Mouse (Mus musculus) gastrocnemius, adult 2 months (tissue): ENCODE results near the gene Cdh13. TPM values are rescaled to one million over a fixed set of nuclear protein-coding genes. Genes with fewer than 3 reads are reported as not detected.
A peak's percentile ranks its signal among the peaks of the same experiment; 100 is the strongest.

Experiments used
- DNase-seq: peaks from one replicate; pipeline ENCODE4 v3.0.0; 2022
- H3K27ac ChIP-seq: fragments of 200-600 bp; 2 replicates; pipeline ENCODE4 v1.8.1; 2022; ENCODE audit warnings: mild to moderate bottlenecking
- H3K4me3 ChIP-seq: fragments of 200-600 bp; 2 replicates; pipeline ENCODE4 v1.8.1; 2022; ENCODE audit warnings: mild to moderate bottlenecking, moderate library complexity
- CTCF ChIP-seq: fragments of 200-600 bp; IDR thresholded peaks from 2 replicates; pipeline ENCODE4 v1.8.1; 2022; ENCODE audit warnings: antibody characterized with exemption, mild to moderate bottlenecking, moderate library complexity
- intact Hi-C: fragments of 180-260 bp; cut with DNase I; formaldehyde crosslinking; loops from one replicate; pipeline ENCODE4 v1.15.1; 2025
- long read RNA-seq, 2 experiments: library from polyadenylated mRNA; stranded (forward); transcript quantifications; one replicate each; pipeline ENCODE4 v2.0.0; 2021
- total RNA-seq, 2 experiments: library from RNA; stranded (reverse); gene quantifications; 2 replicates each; pipeline ENCODE4 v1.2.3; 2021

Cdh13 gene
- total RNA-seq, result 100 to 1,000 TPM in 1 of 2 experiments, 10 to 100 TPM in 1; 88.3 to 104 TPM
- long read RNA-seq, experiment 1, partial matches to known transcripts, result 96 of 115 reads
- long read RNA-seq, experiment 1, other reads (novel, unspliced or antisense), result 19 of 115 reads
- long read RNA-seq, experiment 2, partial matches to known transcripts, result 104 of 132 reads
- long read RNA-seq, experiment 2, other reads (novel, unspliced or antisense), result 28 of 132 reads

GRCm38 (mm10) chr8:118283600-118284111 lies at the start of gene Cdh13:
TSS of gene Cdh13 (plus strand) at chr8:118283733.
- H3K27ac ChIP-seq, result peak within 1 kb of the TSS; percentile 97
- TF ChIP-seq CTCF, result no peak
- intact Hi-C loops, result loop anchor here (10.0 kb wide), 3 partner anchors 91 to 231 kb away; no protein-coding TSS in a partner anchor
- DNase-seq, result peak; percentile 77
- peak within 1 kb of the TSS; percentile 73 for H3K4me3 ChIP-seq

GRCm38 (mm10) chr8:118235626-118236025 lies 47.9 kb upstream of the Cdh13 start:
- no peak for DNase-seq
- Histone ChIP-seq H3K4me3 (no peak overlapping the region), H3K27ac (no peak overlapping the region)
- TF ChIP-seq CTCF, result no peak
- intact Hi-C loops, result loop anchor here (10.0 kb wide), 1 partner anchor 301 kb away; no protein-coding TSS in a partner anchor

DNA sequence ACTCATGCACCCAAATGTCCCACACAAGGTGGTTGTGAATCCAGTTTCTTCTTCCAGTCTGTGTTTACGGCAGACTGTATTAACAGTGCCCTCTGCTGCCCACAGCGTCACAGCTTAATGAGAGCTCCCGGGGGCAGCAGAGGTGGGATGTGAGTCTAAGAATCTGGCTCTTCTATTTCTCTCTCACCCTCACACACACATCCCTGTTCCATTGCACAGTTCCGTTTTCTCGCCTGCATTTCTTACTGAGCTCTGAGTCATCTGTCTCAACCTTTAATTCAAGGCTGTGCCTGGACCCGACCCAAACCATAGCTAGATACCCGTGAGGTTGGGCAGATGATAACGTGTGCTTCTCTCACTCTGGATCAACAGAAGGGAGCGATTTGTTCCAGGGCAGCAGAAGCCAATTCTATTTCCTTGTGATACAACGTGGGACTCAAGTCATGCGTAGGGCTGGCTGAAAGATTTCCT lies 46.3 kb upstream of the Cdh13 start:
- TF ChIP-seq CTCF, result peak; percentile 57
- intact Hi-C loops, result loop anchor here (10.0 kb wide), 1 partner anchor 302 kb away; no protein-coding TSS in a partner anchor
- H3K4me3 ChIP-seq, result peak overlapping the region; percentile 37
- DNase-seq, result peak; percentile 35
- H3K27ac ChIP-seq, result no peak overlapping the region; the same call in 1 of the 2 replicates

GRCm38 (mm10) chr8:118238156-118238555 lies 45.4 kb upstream of the Cdh13 start:
- no peak for DNase-seq
- H3K4me3 ChIP-seq, result no peak overlapping the region
- intact Hi-C loops, result loop anchor here (10.0 kb wide), 1 partner anchor 303 kb away; no protein-coding TSS in a partner anchor
- no peak for TF ChIP-seq CTCF
- no peak overlapping the region for H3K27ac ChIP-seq

DNA sequence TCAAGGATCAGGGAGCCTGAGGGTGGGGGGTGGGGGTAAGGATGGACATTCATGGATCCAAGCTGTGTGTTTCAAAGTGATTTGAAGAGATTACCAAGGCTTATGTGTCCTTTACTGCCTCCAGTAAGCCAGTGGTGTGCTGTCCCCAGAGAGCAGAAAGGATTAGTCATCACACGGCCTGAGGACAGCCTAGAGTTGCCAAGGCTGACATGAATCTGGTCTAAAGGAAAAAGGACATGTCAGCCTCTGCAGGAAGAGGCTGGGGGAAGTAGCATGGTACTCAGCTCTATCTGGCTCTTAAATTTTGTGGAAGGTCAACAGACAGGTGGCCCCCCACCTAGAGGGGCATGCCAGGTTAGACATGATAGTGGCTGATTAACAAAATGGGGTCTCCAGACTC lies 44.3 kb upstream of the Cdh13 start:
- no peak for DNase-seq
- no peak overlapping the region for H3K27ac ChIP-seq
- H3K4me3 ChIP-seq, result no peak overlapping the region
- intact Hi-C loops, result loop anchor here (10.0 kb wide), 1 partner anchor 304 kb away; no protein-coding TSS in a partner anchor
- TF ChIP-seq CTCF, result no peak

- intact Hi-C loops, result no loop called here
These were observed 34.2 kb upstream of the Cdh13 start for GRCm38 (mm10) chr8:118249319-118249718.

DNA sequence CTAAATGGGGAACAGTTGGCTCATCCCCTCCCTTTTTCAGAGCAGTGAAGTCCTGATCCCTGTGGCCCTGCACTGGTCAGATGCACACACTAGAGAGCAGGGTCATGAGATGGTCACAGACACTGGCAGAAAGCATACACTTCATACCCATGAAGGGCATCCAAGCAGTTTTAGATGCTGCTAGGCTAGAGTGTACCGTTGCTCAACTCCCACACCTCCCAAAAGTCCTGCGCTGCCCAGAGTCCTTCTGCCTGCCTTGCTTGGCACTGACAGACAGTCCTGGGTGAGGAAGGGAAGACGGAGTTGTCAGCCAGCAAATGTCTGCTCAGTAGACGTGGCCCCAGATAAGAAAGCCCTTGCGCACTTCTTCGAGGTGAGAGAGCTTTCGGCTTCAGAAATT lies 33.6 kb upstream of the Cdh13 start:
- DNase-seq, result peak; percentile 50
- intact Hi-C loops, result no loop called here
- TF ChIP-seq CTCF, result no peak
- H3K4me3 ChIP-seq, result no peak overlapping the region
- H3K27ac ChIP-seq, result no peak overlapping the region; the same call in 1 of the 2 replicates

More at GRCm38 (mm10) chr8:118249319-118249718, 34.2 kb upstream of the Cdh13 start:
- no peak for TF ChIP-seq CTCF
- peak overlapping the region; percentile 51 for H3K27ac ChIP-seq
- no peak for DNase-seq
- H3K4me3 ChIP-seq, result no peak overlapping the region

DNA sequence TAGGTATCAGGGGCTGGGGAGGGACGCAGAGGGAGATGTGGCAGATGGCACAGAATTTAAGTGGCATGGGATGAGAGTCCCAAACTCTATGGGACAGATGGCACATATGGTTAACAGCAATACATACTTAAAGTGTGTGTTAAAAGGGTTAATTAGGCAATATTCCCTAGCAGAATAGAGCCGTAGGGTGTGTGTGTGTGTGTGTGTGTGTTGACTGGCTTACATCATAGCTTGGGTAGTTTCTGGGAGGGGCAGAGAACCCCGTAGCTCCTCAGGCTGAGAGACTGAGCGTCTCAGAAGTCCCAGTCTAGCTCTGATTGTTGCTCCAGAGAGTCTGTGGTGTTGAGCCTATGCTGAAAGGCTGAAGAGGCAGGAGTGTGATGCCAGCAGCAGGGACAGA lies 20.4 kb upstream of the Cdh13 start:
- no peak overlapping the region for H3K4me3 ChIP-seq
- no peak overlapping the region for H3K27ac ChIP-seq
- TF ChIP-seq CTCF, result no peak
- intact Hi-C loops, result no loop called here
- DNase-seq, result no peak

- intact Hi-C loops, result loop anchor here (10.0 kb wide), 1 partner anchor 336 kb away; no protein-coding TSS in a partner anchor
- H3K27ac ChIP-seq, result no peak overlapping the region
- H3K4me3 ChIP-seq, result no peak overlapping the region
- no peak for TF ChIP-seq CTCF
- no peak for DNase-seq
These were observed 12.7 kb upstream of the Cdh13 start for GRCm38 (mm10) chr8:118270751-118271402.

DNA sequence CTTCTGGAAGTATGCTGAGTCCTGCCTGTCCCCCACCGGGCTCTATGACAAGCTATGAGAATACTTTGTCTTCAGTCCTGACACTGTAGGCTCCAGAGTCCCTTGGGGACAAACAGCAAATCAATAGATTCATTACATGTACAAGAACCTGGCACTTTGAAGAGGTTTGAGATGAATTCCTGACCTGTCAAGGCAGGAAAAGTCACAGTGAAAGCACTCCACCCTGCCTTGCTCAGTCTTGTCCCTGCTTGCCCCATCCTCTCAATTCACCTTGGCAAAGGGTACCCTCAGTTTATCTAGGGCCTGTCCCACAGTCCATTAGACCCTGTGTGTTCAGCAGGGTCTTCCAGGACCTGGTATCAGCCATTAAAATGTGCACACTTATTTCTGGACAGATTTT lies 11.0 kb upstream of the Cdh13 start:
- no peak overlapping the region for H3K4me3 ChIP-seq
- no peak for TF ChIP-seq CTCF
- no peak overlapping the region for H3K27ac ChIP-seq
- no peak for DNase-seq
- intact Hi-C loops, result loop anchor here (10.0 kb wide), 1 partner anchor 338 kb away; no protein-coding TSS in a partner anchor

DNA sequence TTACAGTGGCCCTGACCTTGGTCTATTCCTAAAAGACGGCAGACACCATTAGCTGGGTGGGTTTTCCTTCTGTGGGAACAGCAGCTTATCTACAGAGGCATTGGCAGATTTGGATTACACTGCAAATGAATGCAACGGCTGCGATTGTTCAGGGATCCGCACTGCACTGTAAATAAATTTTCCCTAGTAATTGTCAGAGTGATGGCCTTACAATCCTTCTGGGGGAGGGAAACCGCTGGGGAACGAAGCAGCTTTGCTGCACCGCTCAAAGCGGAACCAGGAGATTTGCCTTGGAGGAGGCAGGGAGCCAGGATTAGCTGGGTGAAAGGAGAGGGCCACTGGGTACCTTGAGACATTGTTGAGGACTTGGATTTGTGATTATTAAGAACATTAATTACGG lies 9.3 kb upstream of the Cdh13 start:
- DNase-seq, result no peak
- no peak overlapping the region for H3K4me3 ChIP-seq
- no peak overlapping the region for H3K27ac ChIP-seq
- intact Hi-C loops, result loop anchor here (10.0 kb wide), 1 partner anchor 339 kb away; no protein-coding TSS in a partner anchor
- TF ChIP-seq CTCF, result no peak

GRCm38 (mm10) chr8:118274688-118275087 lies 8.8 kb upstream of the Cdh13 start:
- H3K4me3 ChIP-seq, result no peak overlapping the region
- TF ChIP-seq CTCF, result peak; percentile 91
- intact Hi-C loops, result loop anchor here (10.0 kb wide), 1 partner anchor 340 kb away; no protein-coding TSS in a partner anchor
- H3K27ac ChIP-seq, result no peak overlapping the region
- DNase-seq, result peak; percentile 81
